Mouse (Mus musculus) olfactory bulb, adult 2 months (tissue): ENCODE measurements around the gene Fign.

Experiments
- CTCF ChIP-seq: fragments of 200-500 bp; IDR thresholded peaks from 2 replicates; pipeline ENCODE4 v1.5.1; 2012; ENCODE audit warnings: low read depth, mild to moderate bottlenecking, low read length, moderate library complexity; ENCODE audit not compliant: insufficient read depth
- POLR2A ChIP-seq: fragments of 200-500 bp; IDR thresholded peaks from 2 replicates; pipeline ENCODE4 v1.6.1; 2012; ENCODE audit warnings: mild to moderate bottlenecking, low read depth, low read length, moderate library complexity; ENCODE audit not compliant: insufficient read depth

DNA sequence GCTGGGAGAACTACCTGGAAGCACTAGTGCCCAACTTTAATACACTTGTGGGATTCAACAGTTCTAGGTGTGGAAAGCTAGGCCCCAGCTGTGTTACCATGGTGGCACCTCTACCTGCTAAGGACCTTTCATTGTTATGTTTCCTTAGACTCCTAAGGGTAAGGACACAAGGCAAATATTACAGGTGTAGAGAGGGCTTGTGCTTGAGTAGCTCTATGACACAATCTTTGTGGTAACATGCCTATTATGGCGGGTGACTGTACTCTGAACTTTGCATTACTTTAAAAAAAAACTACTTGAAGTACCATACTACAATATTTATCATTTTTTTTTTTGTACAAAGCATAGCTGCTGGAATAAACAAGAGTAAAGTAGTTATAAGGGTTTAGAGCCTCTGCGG lies 112.4 kb downstream of the Fign start:
- TF ChIP-seq CTCF (no peak), POLR2A (no peak)
